Mouse (Mus musculus): Measurements from ENCODE around the gene Zbtb8b.

DNA sequence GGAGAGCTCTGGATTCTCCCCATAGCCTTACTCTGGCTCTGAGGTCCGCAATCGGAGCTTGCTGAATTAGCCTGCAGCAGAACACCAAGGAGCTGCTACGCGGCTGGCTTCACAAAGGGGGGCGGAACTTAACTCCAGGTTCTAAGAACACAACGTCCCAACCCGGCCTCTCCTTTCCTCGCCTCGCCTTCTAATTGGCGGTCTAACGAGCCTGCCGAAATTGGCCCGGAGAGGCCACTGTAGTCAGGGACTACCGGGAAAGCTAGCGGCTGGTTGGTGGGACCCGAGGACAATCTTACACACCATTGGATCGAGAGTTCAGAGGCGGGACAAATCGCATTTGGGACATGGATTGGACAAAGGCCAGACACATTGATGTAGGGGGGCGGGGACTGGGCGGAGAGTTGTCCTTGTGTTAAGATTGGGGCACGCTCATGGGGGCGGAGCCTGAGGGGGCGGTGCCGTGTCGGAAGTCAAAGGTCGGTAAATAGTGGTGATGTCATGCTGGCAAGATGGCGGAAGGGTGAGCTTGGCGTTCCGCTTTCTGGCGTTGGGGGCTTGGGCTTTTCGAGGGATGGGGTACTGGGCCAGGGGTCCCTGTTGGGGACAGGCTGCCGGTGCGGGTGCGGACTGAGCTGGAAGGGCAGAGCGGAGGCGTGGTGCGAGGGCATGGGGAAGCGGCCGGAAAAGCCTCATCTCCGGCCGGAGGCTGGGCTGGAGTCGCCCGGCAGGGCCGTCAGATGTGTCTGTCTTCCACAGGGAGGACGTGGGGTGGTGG, 20.7 kb upstream of the Zbtb8b start, which contains the start of gene Bsdc1:
- TF ChIP-seq CTCF (conservative IDR thresholded peaks at IDR 0.05; ENCODE audit: low read length) (no peak), POU5F1 (IDR thresholded peaks at IDR 0.05; ENCODE audit: borderline replicate concordance, low read length) (no peak)
